Mouse (Mus musculus) gastrocnemius, adult 2 months (tissue): ENCODE results near the gene Gm26602. TPM values are rescaled to one million over a fixed set of nuclear protein-coding genes. Genes with fewer than 3 reads are reported as not detected.
"Not testable (repeated sequence)": the region's sequence is repeated elsewhere in the genome, so short reads cannot be mapped to it uniquely, and the experiment has no call there.

Experiments
- DNase-seq: peaks from one replicate; pipeline ENCODE4 v3.0.0; 2022
- H3K27ac ChIP-seq: fragments of 200-600 bp; 2 replicates; pipeline ENCODE4 v1.8.1; 2022; ENCODE audit warnings: mild to moderate bottlenecking
- H3K4me3 ChIP-seq: fragments of 200-600 bp; 2 replicates; pipeline ENCODE4 v1.8.1; 2022; ENCODE audit warnings: mild to moderate bottlenecking, moderate library complexity
- CTCF ChIP-seq: fragments of 200-600 bp; IDR thresholded peaks from 2 replicates; pipeline ENCODE4 v1.8.1; 2022; ENCODE audit warnings: antibody characterized with exemption, mild to moderate bottlenecking, moderate library complexity
- intact Hi-C: fragments of 180-260 bp; cut with DNase I; formaldehyde crosslinking; loops from one replicate; pipeline ENCODE4 v1.15.1; 2025
- total RNA-seq, 2 experiments: library from RNA; stranded (reverse); gene quantifications; 2 replicates each; pipeline ENCODE4 v1.2.3; 2021

Gene Gm26602
- total RNA-seq, 2 experiments from 2014 or later: not detected

GRCm38 (mm10) chr10:79874290-79874862 lies 36.3 kb upstream of the Gm26602 start, which contains the start of the genes Prtn3 and Plppr3:
Prtn3 (plus strand) TSS chr10:79874476.
Plppr3 (minus strand) TSS chr10:79874634.
- intact Hi-C loops: no loop called here
- TF ChIP-seq CTCF: no peak
- DNase-seq: peak; percentile 39
- H3K27ac ChIP-seq: no peak within 1 kb of the TSS
- H3K4me3 ChIP-seq: peak within 1 kb of the TSS; percentile 74

GRCm38 (mm10) chr10:79877174-79877573 lies 33.5 kb upstream of the Gm26602 start:
- TF ChIP-seq CTCF: no peak
- Histone ChIP-seq H3K27ac (no peak overlapping the region), H3K4me3 (no peak overlapping the region)
- intact Hi-C loops: no loop called here
- DNase-seq: peak; percentile 35

- peak overlapping the region; percentile 43 for H3K27ac ChIP-seq
These were observed 32.9 kb upstream of the Gm26602 start for GRCm38 (mm10) chr10:79877757-79878156.

GRCm38 (mm10) chr10:79879527-79879926 lies 31.1 kb upstream of the Gm26602 start:
- TF ChIP-seq CTCF: no peak
- DNase-seq: no peak
- Histone ChIP-seq H3K27ac (no peak overlapping the region), H3K4me3 (no peak overlapping the region)
- intact Hi-C loops: no loop called here

More at GRCm38 (mm10) chr10:79877757-79878156, 32.9 kb upstream of the Gm26602 start:
- H3K4me3 ChIP-seq: peak overlapping the region; percentile 19; the same call in 1 of the 2 replicates
- TF ChIP-seq CTCF: no peak
- intact Hi-C loops: no loop called here
- peak; percentile 70 for DNase-seq

GRCm38 (mm10) chr10:79880721-79881120 lies 29.9 kb upstream of the Gm26602 start:
- no peak for DNase-seq
- Histone ChIP-seq H3K27ac (no peak overlapping the region), H3K4me3 (no peak overlapping the region)
- intact Hi-C loops: loop anchor here (10.0 kb wide), 1 partner anchor 46 kb away; no protein-coding TSS in a partner anchor
- no peak for TF ChIP-seq CTCF

- Histone ChIP-seq H3K27ac (no peak overlapping the region), H3K4me3 (no peak overlapping the region)
- no peak for DNase-seq
- TF ChIP-seq CTCF: no peak
- intact Hi-C loops: loop anchor here (10.0 kb wide), 1 partner anchor 47 kb away; no protein-coding TSS in a partner anchor
These were observed 28.7 kb upstream of the Gm26602 start for GRCm38 (mm10) chr10:79881981-79882380.

GRCm38 (mm10) chr10:79883297-79884084 lies 27.2 kb upstream of the Gm26602 start:
- DNase-seq: peak; percentile 87
- Histone ChIP-seq H3K4me3 (peak overlapping the region; percentile 48), H3K27ac (peak overlapping the region; percentile 77)
- intact Hi-C loops: loop anchor here (1.0 to 10.0 kb wide), 2 partner anchors 42 to 49 kb away; no protein-coding TSS in a partner anchor
- peak; percentile 87 for TF ChIP-seq CTCF

GRCm38 (mm10) chr10:79884446-79884845 lies 26.2 kb upstream of the Gm26602 start:
- no peak for TF ChIP-seq CTCF
- Histone ChIP-seq H3K4me3 (no peak overlapping the region), H3K27ac (peak overlapping the region; percentile 77)
- DNase-seq: peak; percentile 88
- intact Hi-C loops: loop anchor here (10.0 kb wide), 1 partner anchor 50 kb away; no protein-coding TSS in a partner anchor

- not testable (repeated sequence) for H3K4me3 ChIP-seq, DNase-seq
- peak overlapping the region; percentile 77 for H3K27ac ChIP-seq
- intact Hi-C loops: loop anchor here (10.0 kb wide), 1 partner anchor 50 kb away; no protein-coding TSS in a partner anchor
These were observed 25.7 kb upstream of the Gm26602 start for GRCm38 (mm10) chr10:79884938-79885337.

- no peak for TF ChIP-seq CTCF
- intact Hi-C loops: loop anchor here (10.0 kb wide), 1 partner anchor 51 kb away; no protein-coding TSS in a partner anchor
These were observed 24.6 kb upstream of the Gm26602 start, which contains the start of gene Elane for GRCm38 (mm10) chr10:79886054-79886453. Elane (plus strand) TSS chr10:79886247.

GRCm38 (mm10) chr10:79886611-79887010 lies 24.0 kb upstream of the Gm26602 start:
- DNase-seq: no peak
- Histone ChIP-seq H3K4me3 (no peak overlapping the region), H3K27ac (no peak overlapping the region)
- intact Hi-C loops: loop anchor here (10.0 kb wide), 1 partner anchor 52 kb away; no protein-coding TSS in a partner anchor
- TF ChIP-seq CTCF: no peak

More at GRCm38 (mm10) chr10:79886054-79886453, 24.6 kb upstream of the Gm26602 start, which contains the start of gene Elane:
- DNase-seq: no peak
- Histone ChIP-seq H3K27ac (peak within 1 kb of the TSS; percentile 77), H3K4me3 (no peak within 1 kb of the TSS)

GRCm38 (mm10) chr10:79889386-79889785 lies 21.3 kb upstream of the Gm26602 start:
- intact Hi-C loops: loop anchor here (10.0 kb wide), 1 partner anchor 55 kb away; no protein-coding TSS in a partner anchor
- DNase-seq: no peak
- TF ChIP-seq CTCF: no peak
- Histone ChIP-seq H3K4me3 (no peak overlapping the region), H3K27ac (no peak overlapping the region)

- no peak for TF ChIP-seq CTCF
- Histone ChIP-seq H3K4me3 (no peak within 1 kb of the TSS), H3K27ac (no peak within 1 kb of the TSS)
- DNase-seq: no peak
- intact Hi-C loops: no loop called here
These were observed 20.0 kb upstream of the Gm26602 start, which contains the start of gene Cfd for GRCm38 (mm10) chr10:79890670-79891069. Cfd (plus strand) TSS chr10:79890853.
